Mouse (Mus musculus): ENCODE results near the gene Usp47. TPM values are rescaled to one million over a fixed set of nuclear protein-coding genes. Genes with fewer than 3 reads are reported as not detected.

The Usp47 gene
- polyA plus RNA-seq, 1 experiment = 6.7 TPM

GRCm38 (mm10) chr7:112159835-112160234, 136.5 kb downstream of the Usp47 start:
- Histone ChIP-seq H3K27me3 (ENCODE audit: control insufficient read depth, insufficient read depth, low read length) (peaks cover 18% of the 10 kb centered on the region), H3K27ac (ENCODE audit: insufficient read depth, low read depth, low read length) (no peak overlapping the region), H3K36me3 (ENCODE audit: control insufficient read depth, insufficient read depth, low read length) (no peaks in the 10 kb centered on the region), H3K4me3 (ENCODE audit: low read depth, low read length) (no peak overlapping the region), H3K4me1 (ENCODE audit: control insufficient read depth, insufficient read depth, insufficient read length, low read length) (peaks cover under 1% of the 10 kb centered on the region)
- TF ChIP-seq CTCF (IDR thresholded peaks at IDR 0.05; ENCODE audit: extremely low read depth, insufficient read length, insufficient replicate concordance, low read depth, low read length) (no peak), POLR2A (IDR thresholded peaks at IDR 0.05; ENCODE audit: low read depth, low read length) (no peak)
- WGBS = 68% methylated on average over 6 of the region's 6 CpGs

Other genes starting within 250 kb of the Usp47 start
- gene Galnt18, start 243.5 kb upstream of the Usp47 start, polyA plus RNA-seq (2012; rRNA removed) = 2.6 and 3.8 TPM in 2 replicates
- gene Dkk3, start 135.6 kb downstream of the Usp47 start, polyA plus RNA-seq (2012; rRNA removed) = 6.0 and 9.6 TPM in 2 replicates
- gene Mical2, start 202.4 kb downstream of the Usp47 start, polyA plus RNA-seq (2012; rRNA removed) = 13.0 and 20.7 TPM in 2 replicates